Mouse (Mus musculus): ENCODE data around the gene Col25a1.

The Col25a1 gene

GRCm38 (mm10) chr3:130574652-130575051 lies 443.4 kb downstream of the Col25a1 start:
- DNase-seq (ENCODE audit: low spot score) = no peak

- DNase-seq (ENCODE audit: low spot score) = no peak
Measured at GRCm38 (mm10) chr3:130576683-130577082, 445.4 kb downstream of the Col25a1 start.

GRCm38 (mm10) chr3:130579501-130579900 lies 448.2 kb downstream of the Col25a1 start:
- no peak for DNase-seq (ENCODE audit: low spot score)

GRCm38 (mm10) chr3:130581577-130581976 lies 450.3 kb downstream of the Col25a1 start:
- DNase-seq (ENCODE audit: low spot score) = no peak

- DNase-seq (ENCODE audit: low spot score) = no peak
Measured at GRCm38 (mm10) chr3:130582903-130583664, 451.8 kb downstream of the Col25a1 start.

- DNase-seq (ENCODE audit: low spot score) = no peak
Measured at GRCm38 (mm10) chr3:130584007-130584406, 452.7 kb downstream of the Col25a1 start.

DNA sequence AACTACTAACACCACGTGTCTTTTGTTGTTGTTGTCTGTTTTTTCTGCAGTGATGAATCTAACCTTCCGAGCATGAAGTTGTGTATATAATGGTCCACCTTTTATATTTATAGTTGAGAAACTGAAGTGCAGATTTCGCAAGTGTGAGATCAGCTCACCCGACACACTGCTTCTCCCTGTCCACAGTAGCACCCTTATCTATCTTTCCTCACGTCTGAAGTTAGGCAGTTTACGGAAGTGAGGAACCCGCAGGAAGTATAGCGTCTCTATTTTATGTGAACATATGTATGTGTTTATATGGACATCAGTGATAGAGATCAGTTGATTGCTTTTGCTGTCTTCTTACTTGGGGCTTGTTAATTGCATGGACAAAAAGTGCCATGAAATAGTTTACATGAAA lies 463.7 kb downstream of the Col25a1 start:
- no peak for DNase-seq (ENCODE audit: low spot score)

- no peak for DNase-seq (ENCODE audit: low spot score)
Measured at GRCm38 (mm10) chr3:130601491-130601890, 470.2 kb downstream of the Col25a1 start.

GRCm38 (mm10) chr3:130607924-130608323 lies 476.6 kb downstream of the Col25a1 start:
- no peak for DNase-seq (ENCODE audit: low spot score)

DNA sequence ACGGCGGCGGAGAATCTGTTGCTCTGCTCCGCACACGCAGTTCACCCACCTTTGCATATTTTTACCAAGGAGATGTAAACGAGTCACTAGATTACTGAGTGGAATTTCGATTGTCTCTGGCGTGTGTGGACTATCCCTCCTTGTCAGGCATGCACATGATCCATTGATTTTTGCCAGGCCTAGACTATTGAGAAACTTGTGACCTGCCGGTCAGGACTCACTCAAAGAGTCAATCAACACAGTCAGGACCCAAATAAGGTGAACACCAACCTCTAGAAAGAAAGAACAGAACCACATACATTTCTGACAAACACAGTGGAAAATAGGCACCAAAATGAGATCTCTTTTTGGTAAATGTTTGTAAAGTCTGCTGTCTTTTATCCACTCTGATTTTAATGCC lies 483.1 kb downstream of the Col25a1 start:
- DNase-seq (ENCODE audit: low spot score) = no peak

DNA sequence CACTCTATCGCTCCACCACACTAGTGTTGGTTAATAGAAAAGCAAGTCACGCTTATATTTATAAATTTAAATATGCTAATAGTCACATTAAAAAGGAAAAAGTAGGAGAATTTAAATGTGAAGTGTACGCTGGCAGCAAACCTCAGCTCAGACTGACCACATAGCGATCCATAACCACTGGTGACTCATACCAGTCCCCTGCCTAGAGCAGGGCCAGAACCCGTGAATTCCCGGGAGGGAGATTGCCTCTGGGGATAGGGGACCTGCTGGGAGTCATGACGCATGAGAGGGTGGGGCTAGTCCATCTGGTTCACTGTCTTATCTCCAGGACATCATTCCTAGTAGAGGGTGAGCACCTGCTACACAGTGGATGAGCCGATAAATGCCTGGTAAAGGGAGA lies 484.3 kb downstream of the Col25a1 start:
- no peak for DNase-seq (ENCODE audit: low spot score)

DNA sequence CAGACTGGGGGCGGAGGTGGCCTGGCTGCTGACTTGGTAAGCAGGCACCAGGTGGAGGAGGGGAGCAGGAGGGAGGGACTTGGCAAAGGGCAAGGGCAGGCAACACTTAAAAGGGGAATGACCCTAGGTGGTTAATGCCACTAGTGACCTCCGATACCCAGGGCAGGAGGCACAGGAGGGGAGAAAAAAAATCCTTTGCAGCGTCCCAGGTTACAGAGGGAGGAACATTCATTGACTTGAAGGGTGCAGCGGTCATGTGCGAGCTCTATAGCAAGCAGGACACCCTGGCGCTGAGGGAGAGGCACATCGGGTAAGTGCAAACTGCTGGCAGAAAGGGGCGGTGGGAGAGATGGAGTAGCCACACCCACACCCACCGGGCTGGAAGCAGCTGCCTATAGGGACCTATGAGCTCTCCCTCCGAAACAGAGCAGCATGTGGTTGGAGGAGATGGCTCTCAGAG lies 486.2 kb downstream of the Col25a1 start, which contains the start of gene Etnppl:
Etnppl (plus strand) TSS at position 10 of the 460 bp plus-strand sequence.
- DNase-seq (ENCODE audit: low spot score) = no peak

- no peak for DNase-seq (ENCODE audit: low spot score)
Measured at GRCm38 (mm10) chr3:130620517-130621146, 489.3 kb downstream of the Col25a1 start.

DNA sequence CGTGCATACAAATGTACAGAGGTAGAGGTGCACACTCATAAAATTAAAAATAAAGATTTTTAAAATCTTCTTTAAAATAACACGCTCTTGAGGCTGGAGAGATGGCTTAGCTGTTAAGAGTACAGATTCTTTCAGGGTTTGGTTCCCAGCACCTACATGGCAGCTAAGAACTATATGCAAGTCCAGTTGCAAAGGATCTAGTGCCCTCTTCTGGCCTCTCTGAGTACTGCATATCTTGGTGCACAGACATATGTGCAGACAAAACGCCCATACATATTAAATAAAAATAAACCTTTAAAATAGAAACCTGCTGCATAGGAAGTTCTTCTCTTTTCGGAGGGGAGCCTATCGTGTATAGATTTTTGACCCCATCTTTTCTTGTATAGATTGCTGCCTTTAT lies 497.1 kb downstream of the Col25a1 start:
- no peak for DNase-seq (ENCODE audit: low spot score)

GRCm38 (mm10) chr3:130633859-130634258 lies 502.6 kb downstream of the Col25a1 start:
- DNase-seq (ENCODE audit: low spot score) = no peak

GRCm38 (mm10) chr3:130646110-130646810 lies 515.0 kb downstream of the Col25a1 start:
- no peak for DNase-seq (ENCODE audit: low spot score)
